Mouse (Mus musculus) stomach, postnatal 0 days (tissue): ENCODE measurements around the gene Zc3h6.

ENCODE experiments used
- CTCF ChIP-seq: IDR thresholded peaks from 2 replicates; pipeline ENCODE4 v1.5.1; 2016; ENCODE audit warnings: antibody characterized with exemption, low read depth, mild to moderate bottlenecking, moderate library complexity
- EP300 ChIP-seq: optimal IDR thresholded peaks from 2 replicates; pipeline ENCODE3; 2016; ENCODE audit warnings: antibody characterized with exemption

DNA sequence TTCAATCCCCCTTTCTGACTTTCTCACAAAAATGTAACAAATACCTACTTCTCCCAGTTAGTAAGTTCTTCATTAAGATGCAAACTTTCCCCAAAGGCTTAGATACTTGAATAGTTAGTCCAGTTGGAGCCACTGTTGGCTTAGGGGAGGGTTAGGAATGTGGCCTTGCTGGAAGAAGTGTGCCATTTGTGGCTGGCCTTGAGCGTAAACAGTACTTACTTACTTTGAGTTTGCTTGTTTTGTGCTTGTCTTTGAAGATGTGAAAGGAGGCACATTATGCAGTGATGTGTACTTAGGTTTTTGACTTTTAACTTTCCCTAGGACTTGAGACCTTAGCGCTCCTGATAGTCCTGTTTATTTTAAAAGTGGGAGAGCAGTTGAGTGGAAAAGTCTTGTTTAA lies 52.9 kb downstream of the Zc3h6 start:
- TF ChIP-seq CTCF, result no peak
- no peak for TF ChIP-seq EP300
